Comparison of ENCODE assay signal across 9 mouse cellular contexts in the genomic region with DNA sequence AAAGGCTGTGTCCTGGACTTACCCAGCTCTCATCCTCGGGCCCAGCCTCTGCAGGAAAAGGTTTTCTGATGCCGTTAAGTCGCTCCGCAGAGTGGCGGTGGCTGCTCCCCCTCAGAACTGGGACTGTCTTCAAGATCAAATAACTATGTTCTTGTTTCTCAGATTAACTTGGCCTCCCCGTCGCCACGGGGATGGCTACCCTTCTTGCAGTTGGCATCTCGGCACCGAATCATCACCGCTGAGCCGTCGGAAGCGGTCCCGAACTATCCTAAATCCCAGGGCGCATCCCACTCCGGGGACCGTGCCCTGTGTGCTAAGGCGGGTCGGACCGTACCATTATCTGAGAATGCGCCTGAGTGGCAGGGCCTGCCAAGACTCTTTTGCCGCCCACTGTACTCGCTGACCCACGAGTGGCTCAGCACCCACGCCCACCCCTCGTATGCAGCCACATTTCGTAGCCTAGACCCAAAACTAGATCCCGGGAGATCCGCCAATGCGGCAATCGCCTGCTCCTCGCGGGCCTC. TPM values are rescaled to one million over a fixed set of nuclear protein-coding genes. Genes with fewer than 3 reads are reported as not detected.
DNase-seq lines count a peak whose midpoint lies in the region; ATAC-seq and TF ChIP-seq lines count a peak whose summit lies in the region.
"Had no signal": no experiment of that assay in that cellular context is flagged by ENCODE, and none has a peak within 500 bp of the region (broad histone marks: within the 10 kb centered on the region; RNA-seq: fewer than 3 reads in every experiment).

No protein-coding gene starts in this region.

- ATAC-seq in CD4-positive, CD25-positive, alpha-beta regulatory T cell, adult 4 months, result no peak
- no peak for ATAC-seq in lung, postnatal 0 days
- ATAC-seq in limb, embryonic 14.5 days (ENCODE audit: low FRiP score, low read depth), result no peak

- TF ChIP-seq POLR2A in limb, embryonic 14.5 days (IDR thresholded peaks at IDR 0.05; ENCODE audit: borderline replicate concordance, extremely low read depth, insufficient read depth, insufficient read length), result no peak

- peak overlapping the region; percentile 46; the same call in 1 of the 2 replicates for H3K4me2 ChIP-seq in lung, postnatal 0 days (replicated peaks; ENCODE audit: low read depth, low read length)
- peak overlapping the region; percentile 93 for H3K4me2 ChIP-seq in limb, embryonic 14.5 days (replicated peaks; ENCODE audit: low read depth, low read length, severe bottlenecking)

- no peaks in the 10 kb centered on the region for H3K9me3 ChIP-seq in lung, postnatal 0 days (ENCODE audit: low read length)
- no peaks in the 10 kb centered on the region for H3K9me3 ChIP-seq in limb, embryonic 14.5 days (ENCODE audit: control insufficient read depth, low read length)

- H3K4me1 ChIP-seq in lung, postnatal 0 days (ENCODE audit: insufficient read depth, low read depth, low read length), result peaks cover 3% of the 10 kb centered on the region; the same call in 1 of the 2 replicates
- peaks cover 25% of the 10 kb centered on the region for H3K4me1 ChIP-seq in limb, embryonic 14.5 days (ENCODE audit: control insufficient read depth, insufficient read depth, low read length)

- WGBS in lung, postnatal 0 days, result under 1% methylated on average over 34 of the region's 34 CpGs
- 1% methylated on average over 34 of the region's 34 CpGs for WGBS in limb, embryonic 14.5 days

- peaks cover 82% of the 10 kb centered on the region for H3K27me3 ChIP-seq in lung, postnatal 0 days (replicated peaks; ENCODE audit: insufficient read depth, low read length)
- H3K27me3 ChIP-seq in limb, embryonic 14.5 days (ENCODE audit: control insufficient read depth, insufficient read depth, low read length), result peaks cover 45% of the 10 kb centered on the region
- no peaks in the 10 kb centered on the region; the same call in 1 of the 2 replicates for H3K27me3 ChIP-seq in splenic B cell, adult 2 months (ENCODE audit: control insufficient read depth, insufficient read depth, low read length, poor library complexity, severe bottlenecking)

- TF ChIP-seq EP300 in lung, postnatal 0 days (IDR thresholded peaks at IDR 0.05), result no peak

- no peak overlapping the region for H3K9ac ChIP-seq in lung, postnatal 0 days (replicated peaks; ENCODE audit: low read depth)
- peak overlapping the region; percentile 59 for H3K9ac ChIP-seq in limb, embryonic 14.5 days (ENCODE audit: low read depth, low read length, severe bottlenecking)

- DNase-seq in CD4-positive, CD25-positive, alpha-beta regulatory T cell, adult 2 months (ENCODE audit: low read depth, low spot score), result peak; percentile 22
- no peak for DNase-seq in lung, postnatal 0 days (ENCODE audit: low spot score)
- no peak for DNase-seq in lung, postnatal 25 days (ENCODE audit: low spot score)
- no peak for DNase-seq in limb, embryonic 14.5 days (ENCODE audit: low spot score)
- peak; percentile 20 for DNase-seq in splenic B cell, adult 2 months (ENCODE audit: low read depth, low spot score)
- no peak for DNase-seq in cerebellum, postnatal 10 days
- DNase-seq in left cerebral cortex, postnatal 25 days (ENCODE audit: low spot score in 2 of 2), result no peak

- intact Hi-C loops in left cerebral cortex, postnatal 25 days (cut with DNase I), result loop anchor here (2.0 kb wide), 1 partner anchor 13 kb away; no protein-coding TSS in a partner anchor

- peak overlapping the region; percentile 28; the same call in 1 of the 2 replicates for H3K4me3 ChIP-seq in lung, postnatal 0 days (ENCODE audit: low read depth, low read length)
- H3K4me3 ChIP-seq in limb, embryonic 14.5 days (replicated peaks; ENCODE audit: low read length), result peak overlapping the region; percentile 54

- H3K36me3 ChIP-seq in lung, postnatal 0 days (ENCODE audit: insufficient read depth, low read length), result no peaks in the 10 kb centered on the region
- no peaks in the 10 kb centered on the region for H3K36me3 ChIP-seq in limb, embryonic 14.5 days (ENCODE audit: control insufficient read depth, insufficient read depth, low read length)
- no peaks in the 10 kb centered on the region for H3K36me3 ChIP-seq in splenic B cell, adult 2 months (ENCODE audit: control insufficient read depth, insufficient read depth, low read length, poor library complexity, severe bottlenecking)

- no peak overlapping the region for H3K27ac ChIP-seq in lung, postnatal 0 days (ENCODE audit: low read length)
- no peak overlapping the region for H3K27ac ChIP-seq in limb, embryonic 14.5 days (replicated peaks; ENCODE audit: low read depth, low read length)

- TF ChIP-seq CTCF in lung, postnatal 0 days (IDR thresholded peaks at IDR 0.05), result no peak

RNA-seq across cellular contexts. Expression of gene Alx3, which starts 1.2 kb away (rescaled TPM):
- not detected for polyA plus RNA-seq in CD4-positive, CD25-positive, alpha-beta regulatory T cell, adult 4 months (2017; shearing (Covaris generic))
- not detected in 2 replicates for polyA plus RNA-seq in lung, postnatal 0 days (2015; fragmentation: Nextera tagmentation; extraction: Ambion mirVana)
- 9.5 and 13.9 TPM in 2 replicates for polyA plus RNA-seq in limb, embryonic 14.5 days (2012; rRNA removed)
- 14.9 and 16.5 TPM in 2 replicates for polyA plus RNA-seq in limb, embryonic 14.5 days (2014; fragmentation: Nextera tagmentation; extraction: Ambion mirVana)
- under 1 TPM; 0.87 to 0.94 TPM for total RNA-seq in left cerebral cortex, postnatal 25 days (2021)

RNA-seq across cellular contexts. Expression of gene Gm10961, which starts 35.1 kb away (rescaled TPM):
- not detected for polyA plus RNA-seq in CD4-positive, CD25-positive, alpha-beta regulatory T cell, adult 4 months (2017; shearing (Covaris generic))
- not detected in 2 replicates for polyA plus RNA-seq in lung, postnatal 0 days (2015; fragmentation: Nextera tagmentation; extraction: Ambion mirVana)
- not detected in 2 replicates for polyA plus RNA-seq in limb, embryonic 14.5 days (2012; rRNA removed)
- polyA plus RNA-seq in limb, embryonic 14.5 days (2014; fragmentation: Nextera tagmentation; extraction: Ambion mirVana), result not detected in 2 replicates
- total RNA-seq in left cerebral cortex, postnatal 25 days (2021), result not detected
- polyA plus RNA-seq: liver, embryonic 16.5 days had no signal

RNA-seq across cellular contexts. Expression of gene Strip1, which starts 35.5 kb away (rescaled TPM):
- polyA plus RNA-seq in CD4-positive, CD25-positive, alpha-beta regulatory T cell, adult 4 months (2017; shearing (Covaris generic)), result 10 to 100 TPM; 18.8 to 19.4 TPM
- polyA plus RNA-seq in lung, postnatal 0 days (2015; fragmentation: Nextera tagmentation; extraction: Ambion mirVana), result 24.9 and 26.9 TPM in 2 replicates
- 74.1 and 78.5 TPM in 2 replicates for polyA plus RNA-seq in limb, embryonic 14.5 days (2012; rRNA removed)
- polyA plus RNA-seq in limb, embryonic 14.5 days (2014; fragmentation: Nextera tagmentation; extraction: Ambion mirVana), result 59.7 and 71.9 TPM in 2 replicates
- 10 to 100 TPM; 58.3 to 63.6 TPM for total RNA-seq in left cerebral cortex, postnatal 25 days (2021)

RNA-seq across cellular contexts. Expression of gene Ubl4b, which starts 41.1 kb away (rescaled TPM):
- polyA plus RNA-seq in CD4-positive, CD25-positive, alpha-beta regulatory T cell, adult 4 months (2017; shearing (Covaris generic)), result not detected
- polyA plus RNA-seq in lung, postnatal 0 days (2015; fragmentation: Nextera tagmentation; extraction: Ambion mirVana), result not detected in 2 replicates
- polyA plus RNA-seq in limb, embryonic 14.5 days (2012; rRNA removed), result 0.31 TPM in 2 replicates
- not detected in 2 replicates for polyA plus RNA-seq in limb, embryonic 14.5 days (2014; fragmentation: Nextera tagmentation; extraction: Ambion mirVana)
- total RNA-seq in left cerebral cortex, postnatal 25 days (2021), result under 1 TPM in 1 of 2 experiments, not detected in 1; 0.23 TPM
- polyA plus RNA-seq: liver, embryonic 16.5 days had no signal

Comparison
In these comparisons a context has a peak if more than half of its experiments do, and no peak if none do; other contexts are left out.
1. DNase-seq: peak in CD4-positive, CD25-positive, alpha-beta regulatory T cell, adult 2 months (single experiment) and splenic B cell, adult 2 months (single experiment); none in lung, postnatal 0 days (single experiment), lung, postnatal 25 days (single experiment), limb, embryonic 14.5 days (single experiment), cerebellum, postnatal 10 days (0 of 2) and left cerebral cortex, postnatal 25 days (0 of 2).